Mouse (Mus musculus) embryonic fibroblast, embryonic 13.5 days (primary cell): ENCODE measurements at regions not wholly inside any gene's neighbourhood (a gene's known extent, or its start where the extent isn't known, plus 50 kb on each side); places are given as distances from the start of the nearest gene placed in this dataset.

Source experiments
- H3K27ac ChIP-seq: 2 replicates; pipeline ENCODE4 v1.5.1; 2012; ENCODE audit warnings: low read length, control low read depth, inconsistent platforms; ENCODE audit not compliant: insufficient read depth
- H3K4me1 ChIP-seq: 2 replicates; pipeline ENCODE4 v1.6.1; 2011; ENCODE audit warnings: low read length; ENCODE audit not compliant: control insufficient read depth, insufficient read depth
- H3K4me3 ChIP-seq: 2 replicates; pipeline ENCODE4 v1.5.1; 2011; ENCODE audit warnings: mild to moderate bottlenecking, control low read depth, low read length; ENCODE audit not compliant: insufficient read depth
- CTCF ChIP-seq: IDR thresholded peaks from 2 replicates; pipeline ENCODE4 v1.5.1; 2011; ENCODE audit warnings: mild to moderate bottlenecking, control low read depth, low read length, moderate library complexity, borderline replicate concordance; ENCODE audit not compliant: insufficient read depth
- POLR2A ChIP-seq: IDR thresholded peaks from 2 replicates; pipeline ENCODE4 v1.6.1; 2011; ENCODE audit warnings: low read depth, mild to moderate bottlenecking, control low read depth, low read length, moderate library complexity

GRCm38 (mm10) chr3:37936251-37936931, 212.1 kb upstream of the Gm5148 start:
- peak overlapping the region; percentile 95 for H3K27ac ChIP-seq
- no peak overlapping the region for H3K4me3 ChIP-seq
- no peak for TF ChIP-seq POLR2A
- TF ChIP-seq CTCF = no peak
- H3K4me1 ChIP-seq = peaks cover 35% of the 10 kb centered on the region

- TF ChIP-seq POLR2A (no peak), CTCF (no peak)
- H3K4me3 ChIP-seq = no peak overlapping the region
- peak overlapping the region; percentile 95 for H3K27ac ChIP-seq
- peaks cover 35% of the 10 kb centered on the region for H3K4me1 ChIP-seq
Measured at GRCm38 (mm10) chr3:37934905-37935708, 210.8 kb upstream of the Gm5148 start.

DNA sequence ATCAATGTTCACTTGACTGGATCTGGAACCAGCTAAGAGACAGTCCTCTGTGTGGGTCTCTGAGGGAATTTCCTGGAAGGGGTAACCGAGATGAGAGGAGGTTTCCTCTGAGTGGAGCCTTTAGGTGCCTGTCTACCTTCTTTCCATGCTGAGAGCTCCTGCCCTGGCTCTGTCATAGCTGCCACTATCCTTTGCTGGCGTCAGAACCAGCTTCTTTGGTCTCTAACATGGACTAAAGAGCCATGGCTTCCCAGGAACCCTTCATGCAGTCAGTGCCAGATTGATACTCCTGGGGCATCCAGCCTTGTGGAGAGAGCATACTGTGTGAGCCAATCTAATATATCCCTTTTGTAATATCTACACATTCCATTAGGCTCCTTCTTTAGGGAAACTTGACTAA, 209.9 kb upstream of the Gm5148 start:
- no peak overlapping the region for H3K4me3 ChIP-seq
- peak overlapping the region; percentile 86 for H3K27ac ChIP-seq
- TF ChIP-seq POLR2A = no peak
- TF ChIP-seq CTCF = no peak
- H3K4me1 ChIP-seq = peaks cover 35% of the 10 kb centered on the region

DNA sequence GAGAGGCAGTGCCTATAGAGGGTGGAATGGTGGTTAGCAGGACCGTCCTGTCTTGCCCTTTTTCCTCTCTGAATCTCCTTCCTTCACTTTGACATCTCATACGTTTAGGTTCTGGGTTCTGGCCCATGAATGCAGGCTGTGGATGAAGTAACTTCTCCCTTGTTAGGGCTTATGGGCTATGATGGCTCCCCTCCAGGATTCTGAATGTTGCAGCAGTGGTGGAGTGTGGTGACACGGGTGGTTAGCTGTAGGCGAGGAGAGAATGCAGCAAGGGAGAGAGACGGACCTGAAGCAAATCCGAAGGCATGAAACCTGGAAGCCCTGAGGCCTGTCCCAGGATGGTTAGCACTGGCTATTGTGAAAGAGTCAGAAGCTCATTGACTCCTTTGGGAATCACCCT, 204.4 kb upstream of the Gm5148 start:
- TF ChIP-seq POLR2A (no peak), CTCF (no peak)

GRCm38 (mm10) chr3:37919450-37920156, 195.3 kb upstream of the Gm5148 start:
- no peak overlapping the region for H3K27ac ChIP-seq

More for the DNA sequence above, 204.4 kb upstream of the Gm5148 start:
- H3K27ac ChIP-seq = no peak overlapping the region
- no peaks in the 10 kb centered on the region for H3K4me1 ChIP-seq
- no peak overlapping the region for H3K4me3 ChIP-seq

DNA sequence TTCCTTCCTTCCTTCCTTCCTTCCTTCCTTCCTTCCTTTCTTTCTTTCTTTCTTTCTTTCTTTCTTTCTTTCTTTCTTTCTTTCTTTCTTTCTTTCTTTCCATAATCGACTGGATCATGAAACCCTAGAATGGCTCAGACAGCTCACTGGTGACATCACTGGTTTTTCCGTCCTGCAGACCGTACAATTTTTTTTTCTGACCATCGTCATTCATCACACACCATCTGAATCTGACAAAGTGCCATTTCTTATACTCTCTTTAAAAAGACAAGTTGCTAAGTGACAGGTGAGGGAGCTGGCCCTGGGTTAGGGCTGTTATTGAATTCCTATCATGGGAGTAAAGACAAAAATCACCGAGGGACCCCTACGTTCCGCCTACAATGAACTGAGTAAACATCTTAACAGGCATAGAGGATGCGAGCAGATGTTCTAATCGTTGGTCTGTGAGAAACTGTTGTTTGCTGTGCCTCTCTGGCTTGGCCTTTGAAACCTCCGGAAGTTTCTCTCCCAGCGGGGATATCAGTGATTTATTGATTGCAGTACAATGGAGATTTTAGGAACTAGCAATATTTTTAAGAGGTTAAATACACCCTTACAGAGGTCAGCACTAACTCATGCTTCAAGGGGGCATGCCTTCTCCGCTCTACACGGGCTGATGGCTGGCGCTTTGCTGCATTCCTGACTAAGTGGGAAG, 192.6 kb upstream of the Gm5148 start:
- no peak for TF ChIP-seq POLR2A
- TF ChIP-seq CTCF = no peak

More at GRCm38 (mm10) chr3:37919450-37920156, 195.3 kb upstream of the Gm5148 start:
- Histone ChIP-seq H3K4me1 (peaks cover 3% of the 10 kb centered on the region; the same call in 1 of the 2 replicates), H3K4me3 (no peak overlapping the region)
- no peak for TF ChIP-seq POLR2A
- TF ChIP-seq CTCF = no peak

DNA sequence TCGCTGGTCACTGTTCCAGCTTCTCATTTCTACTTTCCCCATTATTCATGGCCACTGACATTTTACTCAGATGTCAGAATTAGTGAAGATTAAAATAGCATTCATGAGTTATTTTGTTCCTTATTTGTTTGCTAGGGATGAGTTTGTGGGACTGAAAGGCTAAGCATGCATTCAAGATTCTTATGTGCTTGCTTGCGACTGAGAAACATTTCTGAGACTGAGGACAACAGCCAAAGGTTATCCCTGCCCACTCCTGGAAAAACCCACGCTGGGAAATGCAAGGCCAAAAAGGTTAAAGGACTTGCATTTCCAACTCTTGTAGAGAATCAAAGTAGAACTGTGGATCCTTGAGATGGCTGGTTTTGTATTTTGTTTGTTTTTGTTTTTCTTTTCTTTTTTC, 192.0 kb upstream of the Gm5148 start:
- Histone ChIP-seq H3K4me3 (no peak overlapping the region), H3K27ac (no peak overlapping the region), H3K4me1 (peaks cover 3% of the 10 kb centered on the region; the same call in 1 of the 2 replicates)
- TF ChIP-seq CTCF (no peak), POLR2A (no peak)

More for the DNA sequence above, 192.6 kb upstream of the Gm5148 start:
- H3K27ac ChIP-seq = peak overlapping the region; percentile 36; the same call in 1 of the 2 replicates
- peaks cover 3% of the 10 kb centered on the region; the same call in 1 of the 2 replicates for H3K4me1 ChIP-seq
- H3K4me3 ChIP-seq = no peak overlapping the region

DNA sequence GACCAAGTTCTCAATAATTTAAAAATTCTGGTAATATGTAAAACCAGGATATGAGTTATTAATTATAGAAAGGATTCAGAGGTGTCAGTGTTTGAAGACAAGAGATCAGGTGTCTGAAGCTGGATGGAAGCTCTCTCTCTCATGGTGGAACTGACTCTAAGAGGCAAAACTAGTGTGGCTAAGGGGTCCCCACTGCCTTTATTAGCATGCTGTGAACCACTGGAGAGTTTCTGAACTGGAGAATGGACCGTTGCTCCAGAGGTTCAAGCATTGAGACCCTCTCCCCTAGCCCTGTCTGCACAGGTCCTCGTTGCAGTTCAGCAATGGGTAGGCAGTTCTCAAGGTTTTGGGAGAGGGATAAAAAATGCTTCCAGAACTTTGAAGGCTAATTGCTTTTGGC, 191.4 kb upstream of the Gm5148 start:
- TF ChIP-seq POLR2A = no peak
- TF ChIP-seq CTCF = no peak
- H3K27ac ChIP-seq = no peak overlapping the region
- no peaks in the 10 kb centered on the region for H3K4me1 ChIP-seq
- no peak overlapping the region for H3K4me3 ChIP-seq

DNA sequence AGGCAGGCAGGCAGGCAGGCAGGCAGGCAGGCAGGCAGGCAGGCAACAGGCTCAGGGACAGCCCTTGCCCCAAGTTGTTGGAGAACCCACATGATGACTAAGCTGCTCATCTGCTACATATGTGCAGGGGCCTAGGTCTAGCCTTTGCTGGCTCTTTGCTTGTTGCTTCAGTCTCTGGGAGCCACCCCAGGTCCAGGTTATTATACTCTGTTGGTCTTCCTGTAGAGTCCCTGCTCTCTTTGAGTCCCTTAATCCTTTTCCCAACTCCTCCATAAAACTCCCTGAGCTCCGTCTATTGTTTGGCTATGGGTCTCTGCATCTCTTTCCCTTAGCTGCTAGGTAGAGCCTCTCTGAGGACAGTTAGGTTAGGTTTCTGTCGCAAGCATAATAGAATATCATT, 189.8 kb upstream of the Gm5148 start:
- no peak overlapping the region for H3K27ac ChIP-seq
- no peak overlapping the region for H3K4me3 ChIP-seq
- TF ChIP-seq POLR2A (no peak), CTCF (no peak)
- H3K4me1 ChIP-seq = no peaks in the 10 kb centered on the region
